Mouse (Mus musculus) kidney, postnatal 0 days (tissue): Measurements from ENCODE around the gene Birc2. TPM values are rescaled to one million over a fixed set of nuclear protein-coding genes. Genes with fewer than 3 reads are reported as not detected.

Source experiments
- ATAC-seq: fragments of 200-750 bp; cut with Nextera tagmentation; replicated peaks from 2 replicates; pipeline ENCODE4 v1.8.0; 2017; ENCODE audit warnings: low read depth, moderate number of reproducible peaks, moderate TSS enrichment, moderate library complexity; ENCODE audit not compliant: low FRiP score
- DNase-seq: peaks from one replicate; pipeline ENCODE4 v3.0.0-alpha.2; 2016; ENCODE audit warnings: low spot score
- H3K27ac ChIP-seq: fragments of 300-500 bp; sonication (generic); 2 replicates; pipeline ENCODE4 v1.5.1; 2014; ENCODE audit warnings: mild to moderate bottlenecking
- H3K27me3 ChIP-seq: fragments of 300-500 bp; sonication (generic); 2 replicates; pipeline ENCODE4 v1.6.1; 2014; ENCODE audit warnings: low read length, mixed read lengths; ENCODE audit not compliant: insufficient read depth
- H3K36me3 ChIP-seq: fragments of 300-500 bp; sonication (generic); 2 replicates; pipeline ENCODE4 v1.6.1; 2014; ENCODE audit warnings: low read length, mixed read lengths; ENCODE audit not compliant: insufficient read depth
- H3K4me1 ChIP-seq: fragments of 300-500 bp; sonication (generic); replicated peaks from 2 replicates; pipeline ENCODE4 v1.6.1; 2014; ENCODE audit warnings: antibody characterized with exemption, low read length, mixed read lengths; ENCODE audit not compliant: insufficient read depth
- H3K4me2 ChIP-seq: fragments of 300-500 bp; sonication (generic); 2 replicates; pipeline ENCODE4 v1.6.1; 2014; ENCODE audit warnings: mild to moderate bottlenecking, low read length, moderate library complexity, mixed read lengths
- H3K4me3 ChIP-seq: fragments of 300-500 bp; sonication (generic); replicated peaks from 2 replicates; pipeline ENCODE4 v1.5.1; 2014; ENCODE audit warnings: low read depth, low read length
- H3K9ac ChIP-seq: fragments of 300-500 bp; sonication (generic); 2 replicates; pipeline ENCODE4 v1.6.1; 2014; ENCODE audit warnings: low read depth, low read length
- H3K9me3 ChIP-seq: fragments of 300-500 bp; sonication (generic); replicated peaks from 2 replicates; pipeline ENCODE4 v1.6.1; 2016; ENCODE audit warnings: low read length, inconsistent platforms, mixed read lengths
- CTCF ChIP-seq: IDR thresholded peaks from 2 replicates; pipeline ENCODE4 v1.5.1; 2016; ENCODE audit warnings: antibody characterized with exemption, low read depth, mild to moderate bottlenecking, moderate library complexity
- WGBS: fragments of 180-500 bp; shearing (Covaris S2); extraction: QIAGEN DNeasy Blood & Tissue Kit; methylation state at CpG from one replicate; pipeline ENCODE4 v1.1.7; 2014; 5-methylcytosine and 5-hydroxymethylcytosine counted together
- polyA plus RNA-seq: library from polyadenylated mRNA; unstranded; fragments of >200 nt; fragmentation: Nextera tagmentation; extraction: Ambion mirVana; gene quantifications from 2 replicates; pipeline ENCODE4 v1.2.1, GENCODE M21; 2015

Gene Birc2
- polyA plus RNA-seq, 1 experiment from 2014 or later = 36.4 TPM

- TF ChIP-seq CTCF = no peak
- no peaks in the 10 kb centered on the region for H3K36me3 ChIP-seq
- H3K4me3 ChIP-seq = no peak overlapping the region
- H3K9ac ChIP-seq = no peak overlapping the region
- no peak overlapping the region for H3K4me2 ChIP-seq
- no peaks in the 10 kb centered on the region for H3K27me3 ChIP-seq
- WGBS = 80% methylated on average over 8 of the region's 8 CpGs
- no peak overlapping the region for H3K27ac ChIP-seq
- no peak for DNase-seq
- no peaks in the 10 kb centered on the region for H3K9me3 ChIP-seq
- no peak for ATAC-seq
- H3K4me1 ChIP-seq = no peaks in the 10 kb centered on the region
Observed at GRCm38 (mm10) chr9:7851841-7852240, 15.0 kb upstream of the Birc2 start.

GRCm38 (mm10) chr9:7848191-7848590, 11.3 kb upstream of the Birc2 start:
- 89% methylated on average over 18 of the region's 18 CpGs for WGBS

GRCm38 (mm10) chr9:7846667-7847199, 9.9 kb upstream of the Birc2 start:
- Histone ChIP-seq H3K27me3 (no peaks in the 10 kb centered on the region), H3K9me3 (no peaks in the 10 kb centered on the region), H3K4me3 (no peak overlapping the region), H3K36me3 (no peaks in the 10 kb centered on the region), H3K9ac (no peak overlapping the region), H3K4me1 (no peaks in the 10 kb centered on the region), H3K27ac (no peak overlapping the region), H3K4me2 (no peak overlapping the region)
- WGBS = 75% methylated on average over 1 of the region's 1 CpGs
- DNase-seq (no peak), ATAC-seq (no peak)
- TF ChIP-seq CTCF = no peak

More at GRCm38 (mm10) chr9:7848191-7848590, 11.3 kb upstream of the Birc2 start:
- Histone ChIP-seq H3K4me2 (no peak overlapping the region), H3K27me3 (no peaks in the 10 kb centered on the region), H3K4me3 (no peak overlapping the region), H3K36me3 (no peaks in the 10 kb centered on the region), H3K27ac (no peak overlapping the region), H3K4me1 (no peaks in the 10 kb centered on the region), H3K9me3 (no peaks in the 10 kb centered on the region), H3K9ac (no peak overlapping the region)
- no peak for DNase-seq
- no peak for TF ChIP-seq CTCF
- ATAC-seq = no peak

GRCm38 (mm10) chr9:7845216-7845895, 8.5 kb upstream of the Birc2 start:
- ATAC-seq (peak; percentile 29; the same call in 1 of the 2 replicates), DNase-seq (no peak)
- H3K4me3 ChIP-seq = no peak overlapping the region
- H3K27me3 ChIP-seq = no peaks in the 10 kb centered on the region
- H3K4me1 ChIP-seq = no peaks in the 10 kb centered on the region
- no peak overlapping the region for H3K27ac ChIP-seq
- WGBS = 57% methylated on average over 4 of the region's 4 CpGs
- no peaks in the 10 kb centered on the region for H3K9me3 ChIP-seq
- no peak overlapping the region for H3K4me2 ChIP-seq
- no peak for TF ChIP-seq CTCF
- H3K36me3 ChIP-seq = no peaks in the 10 kb centered on the region
- no peak overlapping the region for H3K9ac ChIP-seq

GRCm38 (mm10) chr9:7841221-7841620, 4.4 kb upstream of the Birc2 start:
- no peaks in the 10 kb centered on the region for H3K4me1 ChIP-seq
- H3K4me3 ChIP-seq = no peak overlapping the region
- no peak overlapping the region for H3K4me2 ChIP-seq
- no peak for DNase-seq
- no peaks in the 10 kb centered on the region for H3K36me3 ChIP-seq
- no peaks in the 10 kb centered on the region for H3K9me3 ChIP-seq
- TF ChIP-seq CTCF = no peak
- no peak overlapping the region for H3K9ac ChIP-seq
- no peak for ATAC-seq
- H3K27ac ChIP-seq = no peak overlapping the region
- 51% methylated on average over 6 of the region's 6 CpGs for WGBS
- H3K27me3 ChIP-seq = no peaks in the 10 kb centered on the region

GRCm38 (mm10) chr9:7837806-7838440, 1.1 kb upstream of the Birc2 start:
- peak overlapping the region; percentile 87 for H3K9ac ChIP-seq
- ATAC-seq = peak; percentile 5; the same call in 1 of the 2 replicates
- H3K9me3 ChIP-seq = no peaks in the 10 kb centered on the region
- WGBS = 13% methylated on average over 14 of the region's 14 CpGs
- TF ChIP-seq CTCF = no peak
- peak; percentile 64 for DNase-seq
- peak overlapping the region; percentile 99 for H3K27ac ChIP-seq
- peak overlapping the region; percentile 90 for H3K4me2 ChIP-seq
- peak overlapping the region; percentile 78 for H3K4me3 ChIP-seq
- no peaks in the 10 kb centered on the region for H3K27me3 ChIP-seq
- H3K4me1 ChIP-seq = 0 out of 2 replicates have a peak, but pooled peaks cover 7% of the 10 kb centered on the region
- H3K36me3 ChIP-seq = no peaks in the 10 kb centered on the region
